Mouse (Mus musculus): ENCODE results near the gene Snurf.

DNA sequence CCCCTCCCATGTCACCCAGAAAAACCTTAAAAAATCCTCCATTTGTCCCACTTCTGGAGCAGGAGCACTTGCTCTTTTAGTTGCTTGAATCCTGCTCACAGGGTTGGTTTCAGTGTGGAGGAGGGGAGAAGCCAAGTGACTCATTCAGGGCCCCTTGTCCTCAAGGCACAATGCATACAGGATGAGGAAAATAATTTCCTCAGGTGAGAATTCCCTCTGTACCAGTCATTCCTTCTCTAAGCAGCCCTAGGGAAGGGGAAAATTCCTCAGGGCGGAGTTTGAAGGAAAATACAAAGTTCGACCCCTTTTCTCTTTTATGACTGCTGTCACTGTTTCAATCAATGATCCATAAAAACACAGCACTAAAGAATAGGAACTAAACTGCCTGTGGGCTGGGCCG is 8.3 kb upstream of the Snurf start:
- TF ChIP-seq CTCF (conservative IDR thresholded peaks at IDR 0.05; ENCODE audit: low read length) (no peak), POU5F1 (IDR thresholded peaks at IDR 0.05; ENCODE audit: borderline replicate concordance, low read length) (no peak), NANOG (IDR thresholded peaks at IDR 0.05; ENCODE audit: borderline replicate concordance, low read length) (no peak)
